ENCODE assay signal across 15 mouse cellular contexts in the genomic region with DNA sequence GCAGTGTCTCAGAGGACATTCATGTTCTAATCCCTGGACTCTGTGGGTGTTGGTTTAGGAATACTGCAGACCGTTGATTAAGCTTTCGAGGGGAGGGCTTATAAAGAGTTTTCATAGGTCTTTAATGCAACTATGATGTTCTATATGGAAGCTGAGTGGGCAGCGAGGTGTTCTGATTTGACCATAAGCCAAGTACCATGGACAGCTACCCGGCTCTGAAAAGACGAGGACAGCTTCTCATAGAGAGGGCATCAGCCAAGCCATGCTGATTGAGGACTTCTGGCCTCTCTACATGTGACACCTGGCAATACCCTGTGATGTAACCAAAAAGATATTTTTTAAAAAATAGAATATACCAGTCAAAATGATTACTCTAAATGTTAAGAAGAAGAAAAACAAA.
DNase-seq lines count a peak whose midpoint lies in the region; ATAC-seq lines count a peak whose summit lies in the region.
"Had no signal": no experiment of that assay in that cellular context is flagged by ENCODE, and none has a peak within 500 bp of the region (broad histone marks: within the 10 kb centered on the region; RNA-seq: fewer than 3 reads in every experiment).

No protein-coding gene starts in this region.

- no peak overlapping the region for H3K4me2 ChIP-seq in limb, embryonic 11.5 days (ENCODE audit: low read depth, severe bottlenecking)
- H3K4me2 ChIP-seq: forebrain, embryonic 13.5 days; hindbrain, embryonic 14.5 days; limb, embryonic 15.5 days had no signal

- H3K27ac ChIP-seq in limb, embryonic 11.5 days (replicated peaks; ENCODE audit: low read depth, low read length), result no peak overlapping the region
- H3K27ac ChIP-seq: forebrain, embryonic 13.5 days; hindbrain, embryonic 14.5 days; limb, embryonic 15.5 days had no signal

- WGBS in limb, embryonic 11.5 days, result 43% methylated on average over 5 of the region's 5 CpGs

- H3K9me3 ChIP-seq in limb, embryonic 11.5 days (ENCODE audit: control insufficient read depth, low read length), result no peaks in the 10 kb centered on the region
- H3K9me3 ChIP-seq: forebrain, embryonic 13.5 days; limb, embryonic 15.5 days had no signal

- no peak overlapping the region for H3K4me3 ChIP-seq in limb, embryonic 11.5 days (ENCODE audit: low read depth, low read length)
- H3K4me3 ChIP-seq: forebrain, embryonic 13.5 days; limb, embryonic 15.5 days; megakaryocyte, embryonic 14.5 days had no signal

- no peaks in the 10 kb centered on the region for H3K36me3 ChIP-seq in limb, embryonic 11.5 days (ENCODE audit: control insufficient read depth, insufficient read depth, low read length)
- H3K36me3 ChIP-seq: limb, embryonic 15.5 days had no signal

- no peaks in the 10 kb centered on the region for H3K4me1 ChIP-seq in limb, embryonic 11.5 days (ENCODE audit: control insufficient read depth, insufficient read depth, low read length)
- H3K4me1 ChIP-seq: forebrain, embryonic 13.5 days; limb, embryonic 15.5 days; megakaryocyte, embryonic 14.5 days had no signal

- no peak for ATAC-seq in limb, embryonic 11.5 days (ENCODE audit: insufficient number of reproducible peaks, low FRiP score, low TSS enrichment, low read depth)
- ATAC-seq: forebrain, embryonic 13.5 days had no signal

- DNase-seq in adrenal gland, postnatal 14 days, result peak; percentile 25
- no peak for DNase-seq in adrenal gland, adult 2 months
- DNase-seq in kidney, postnatal 4 days, result peak; percentile 63 to 68
- DNase-seq in kidney, adult 18-20 months, result no peak
- DNase-seq in R1 (ENCODE audit: low read depth, low spot score), result peak; percentile 44
- DNase-seq in limb, embryonic 11.5 days (ENCODE audit: low spot score), result peak; percentile 72
- no peak for DNase-seq in gastrocnemius, postnatal 4 days (ENCODE audit: low spot score in 2 of 2)
- no peak for DNase-seq in urinary bladder, adult 18-20 months (ENCODE audit: low spot score in 2 of 2)
- DNase-seq: cerebellum, postnatal 36 days; gastrocnemius, postnatal 36 days; spleen, adult 18-20 months had no signal

- no peak overlapping the region for H3K9ac ChIP-seq in limb, embryonic 11.5 days (ENCODE audit: low read length)
- H3K9ac ChIP-seq: forebrain, embryonic 13.5 days; hindbrain, embryonic 14.5 days; limb, embryonic 15.5 days had no signal

- H3K27me3 ChIP-seq in limb, embryonic 11.5 days (ENCODE audit: control insufficient read depth, insufficient read depth, low read length), result no peaks in the 10 kb centered on the region
- H3K27me3 ChIP-seq: forebrain, embryonic 13.5 days; megakaryocyte, embryonic 14.5 days had no signal

Comparison
In these comparisons a context has a peak if more than half of its experiments do, and no peak if none do; other contexts are left out.
1. DNase-seq: peak in adrenal gland, postnatal 14 days (single experiment), kidney, postnatal 4 days (2 of 2), R1 (single experiment) and limb, embryonic 11.5 days (single experiment); none in adrenal gland, adult 2 months (single experiment), kidney, adult 18-20 months (single experiment), gastrocnemius, postnatal 4 days (0 of 2) and urinary bladder, adult 18-20 months (0 of 2).